9 mouse cellular contexts compared by ENCODE assay signal in genomic region chr7:126266372-126266870, GRCm38 (mm10). TPM values are rescaled to one million over a fixed set of nuclear protein-coding genes. Genes with fewer than 3 reads are reported as not detected.
DNase-seq lines count a peak whose midpoint lies in the region; ATAC-seq lines count a peak whose summit lies in the region.
"Had no signal": no experiment of that assay in that cellular context is flagged by ENCODE, and none has a peak within 500 bp of the region (broad histone marks: within the 10 kb centered on the region; RNA-seq: fewer than 3 reads in every experiment).

No protein-coding gene starts in this region.

- H3K27ac ChIP-seq in kidney, embryonic 16.5 days (ENCODE audit: low read length): no peak overlapping the region
- peak overlapping the region; percentile 72 for H3K27ac ChIP-seq in forebrain, embryonic 13.5 days
- H3K27ac ChIP-seq in limb, embryonic 13.5 days: no peak overlapping the region

- no peaks in the 10 kb centered on the region for H3K27me3 ChIP-seq in kidney, embryonic 16.5 days (ENCODE audit: insufficient read depth, low read length)
- peaks cover 16% of the 10 kb centered on the region; the same call in 1 of the 2 replicates for H3K27me3 ChIP-seq in forebrain, embryonic 13.5 days
- no peaks in the 10 kb centered on the region for H3K27me3 ChIP-seq in limb, embryonic 13.5 days

- intact Hi-C loops in heart, postnatal 36 days (cut with DNase I): no loop called here
- intact Hi-C loops in gastrocnemius, postnatal 36 days (cut with DNase I): no loop called here

- no peak overlapping the region for H3K9ac ChIP-seq in kidney, embryonic 16.5 days (replicated peaks; ENCODE audit: low read length)
- H3K9ac ChIP-seq in forebrain, embryonic 13.5 days: no peak overlapping the region
- no peak overlapping the region for H3K9ac ChIP-seq in limb, embryonic 13.5 days
- H3K9ac ChIP-seq: liver, postnatal 0 days had no signal

- H3K4me3 ChIP-seq in kidney, embryonic 16.5 days (ENCODE audit: low read length): no peak overlapping the region
- H3K4me3 ChIP-seq in forebrain, embryonic 13.5 days: no peak overlapping the region
- no peak overlapping the region for H3K4me3 ChIP-seq in limb, embryonic 13.5 days

- H3K4me1 ChIP-seq in kidney, embryonic 16.5 days (ENCODE audit: insufficient read depth, low read length): peaks cover 12% of the 10 kb centered on the region
- peaks cover 44% of the 10 kb centered on the region for H3K4me1 ChIP-seq in forebrain, embryonic 13.5 days
- H3K4me1 ChIP-seq in limb, embryonic 13.5 days: peaks cover 19% of the 10 kb centered on the region

- 0 out of 2 replicates have a peak, but pooled peaks have one; percentile 16 for ATAC-seq in kidney, embryonic 16.5 days (ENCODE audit: low FRiP score, low TSS enrichment)
- ATAC-seq in forebrain, embryonic 13.5 days: no peak
- ATAC-seq in limb, embryonic 13.5 days (ENCODE audit: low FRiP score, low read depth): no peak

- H3K36me3 ChIP-seq in kidney, embryonic 16.5 days (ENCODE audit: insufficient read depth, low read length): no peaks in the 10 kb centered on the region
- no peaks in the 10 kb centered on the region for H3K36me3 ChIP-seq in forebrain, embryonic 13.5 days (ENCODE audit: poor library complexity, severe bottlenecking)
- H3K36me3 ChIP-seq in limb, embryonic 13.5 days: no peaks in the 10 kb centered on the region

- no peak overlapping the region for H3K4me2 ChIP-seq in kidney, embryonic 16.5 days (replicated peaks; ENCODE audit: low read depth, low read length)
- peak overlapping the region; percentile 15; the same call in 1 of the 2 replicates for H3K4me2 ChIP-seq in forebrain, embryonic 13.5 days
- 0 out of 2 replicates have a peak overlapping the region, but pooled peaks have one; percentile 17 for H3K4me2 ChIP-seq in limb, embryonic 13.5 days (replicated peaks)

- H3K9me3 ChIP-seq in kidney, embryonic 16.5 days (ENCODE audit: low read length): no peaks in the 10 kb centered on the region
- H3K9me3 ChIP-seq in forebrain, embryonic 13.5 days (replicated peaks): no peaks in the 10 kb centered on the region
- no peaks in the 10 kb centered on the region for H3K9me3 ChIP-seq in limb, embryonic 13.5 days

- DNase-seq in heart, adult 11 months: peak; percentile 91
- DNase-seq in heart, postnatal 36 days: no peak
- DNase-seq in kidney, postnatal 10 days: no peak
- no peak for DNase-seq in gastrocnemius, postnatal 36 days
- DNase-seq: thymus, adult 2 months had no signal

- 49% methylated on average over 4 of the region's 4 CpGs for WGBS in kidney, embryonic 16.5 days
- WGBS in forebrain, embryonic 13.5 days: 66% methylated on average over 4 of the region's 4 CpGs
- 53% methylated on average over 4 of the region's 4 CpGs for WGBS in limb, embryonic 13.5 days

RNA-seq across cellular contexts. Expression of gene Sbk1, which starts 6.0 kb away (rescaled TPM):
- total RNA-seq in heart, postnatal 36 days (2021): 10 to 100 TPM; 76.8 to 94.9 TPM
- polyA plus RNA-seq in kidney, embryonic 16.5 days (2015; fragmentation: Nextera tagmentation; extraction: Ambion mirVana): 25.9 and 29.7 TPM in 2 replicates
- polyA plus RNA-seq in forebrain, embryonic 13.5 days (2015; fragmentation: Nextera tagmentation; extraction: Ambion mirVana): 212 and 215 TPM in 2 replicates
- 56.7 and 58.2 TPM in 2 replicates for polyA plus RNA-seq in limb, embryonic 13.5 days (2015; fragmentation: Nextera tagmentation; extraction: Ambion mirVana)
- total RNA-seq in gastrocnemius, postnatal 36 days (2021): 10 to 100 TPM; 18.4 to 24.0 TPM
